Mouse (Mus musculus): Measurements from ENCODE around the gene Tnfrsf14.

GRCm38 (mm10) chr4:154925413-154925812 is 3.0 kb downstream of the Tnfrsf14 start:
- TF ChIP-seq POLR2A (IDR thresholded peaks at IDR 0.05; ENCODE audit: borderline replicate concordance, low read depth, low read length), result no peak
- peak; percentile 82 for TF ChIP-seq CTCF (IDR thresholded peaks at IDR 0.05; ENCODE audit: low read depth, low read length)

All from bone marrow macrophage, adult 2 months (primary cell).